Comparison of ENCODE assay signal across 16 mouse cellular contexts in the genomic region with DNA sequence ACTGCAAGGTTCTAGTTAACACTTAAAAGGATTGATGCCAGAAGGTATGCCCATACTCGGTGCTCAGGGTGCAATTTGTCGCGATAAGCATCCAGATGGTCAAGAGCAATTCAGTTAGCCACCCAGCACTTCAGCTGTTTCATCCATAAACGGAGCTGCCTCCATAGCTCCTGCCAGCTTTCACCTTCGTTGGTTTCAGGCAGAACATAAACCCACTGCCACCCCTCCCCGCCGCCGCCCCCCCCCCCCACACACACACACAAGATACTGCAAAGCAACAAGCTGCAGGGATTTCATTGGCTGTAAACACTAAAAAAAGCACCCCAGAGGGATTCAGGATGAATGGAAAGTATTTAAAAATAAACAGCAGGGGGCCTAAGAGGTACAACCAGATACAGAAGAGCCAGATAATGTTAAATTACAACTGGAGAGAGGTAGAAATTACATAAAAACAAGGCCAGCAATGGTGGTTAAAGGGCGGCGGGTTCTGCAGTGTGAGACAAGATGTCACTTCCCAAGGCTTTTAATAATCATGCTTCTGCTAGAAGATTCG.
DNase-seq lines count a peak whose midpoint lies in the region; ATAC-seq and TF ChIP-seq lines count a peak whose summit lies in the region.
"Had no signal": no experiment of that assay in that cellular context is flagged by ENCODE, and none has a peak within 500 bp of the region (broad histone marks: within the 10 kb centered on the region; RNA-seq: fewer than 3 reads in every experiment).

No protein-coding gene starts in this region.

- WGBS in forebrain, embryonic 15.5 days: 16% methylated on average over 11 of the region's 11 CpGs
- 18% methylated on average over 11 of the region's 11 CpGs for WGBS in midbrain, embryonic 16.5 days
- 29% methylated on average over 11 of the region's 11 CpGs for WGBS in lung, adult 2 months

- H3K36me3 ChIP-seq in forebrain, embryonic 15.5 days: no peaks in the 10 kb centered on the region
- H3K36me3 ChIP-seq in midbrain, embryonic 16.5 days (ENCODE audit: control insufficient read depth, insufficient read depth, low read length): no peaks in the 10 kb centered on the region
- H3K36me3 ChIP-seq: heart, embryonic 12.5 days; limb, embryonic 13.5 days; liver, embryonic 15.5 days had no signal

- no peak overlapping the region for H3K4me2 ChIP-seq in forebrain, embryonic 15.5 days (replicated peaks)
- H3K4me2 ChIP-seq in midbrain, embryonic 16.5 days (ENCODE audit: low read length): peak overlapping the region; percentile 0; the same call in 1 of the 2 replicates
- H3K4me2 ChIP-seq: heart, embryonic 12.5 days; limb, embryonic 13.5 days; liver, embryonic 15.5 days had no signal

- H3K9ac ChIP-seq in forebrain, embryonic 15.5 days (replicated peaks): no peak overlapping the region
- H3K9ac ChIP-seq in midbrain, embryonic 16.5 days (ENCODE audit: low read depth, low read length): no peak overlapping the region
- H3K9ac ChIP-seq: heart, embryonic 12.5 days; limb, embryonic 13.5 days; liver, embryonic 15.5 days had no signal

- no peak for TF ChIP-seq POLR2A in brain, embryonic 14.5 days (IDR thresholded peaks at IDR 0.05; ENCODE audit: borderline replicate concordance, extremely low read depth, insufficient read depth, insufficient read length, poor library complexity, severe bottlenecking)
- no peak for TF ChIP-seq POLR2A in lung, adult 2 months (IDR thresholded peaks at IDR 0.05; ENCODE audit: borderline replicate concordance, extremely low read depth, low read depth, low read length)

- no peaks in the 10 kb centered on the region for H3K9me3 ChIP-seq in forebrain, embryonic 15.5 days
- no peaks in the 10 kb centered on the region for H3K9me3 ChIP-seq in midbrain, embryonic 16.5 days (replicated peaks; ENCODE audit: control insufficient read depth, low read length, poor library complexity, severe bottlenecking)
- H3K9me3 ChIP-seq: heart, embryonic 12.5 days; limb, embryonic 13.5 days; liver, embryonic 15.5 days had no signal

- no peaks in the 10 kb centered on the region for H3K27me3 ChIP-seq in forebrain, embryonic 15.5 days
- no peaks in the 10 kb centered on the region for H3K27me3 ChIP-seq in midbrain, embryonic 16.5 days (ENCODE audit: control insufficient read depth, insufficient read depth, low read depth, low read length)

- peak overlapping the region; percentile 65; the same call in 1 of the 2 replicates for H3K27ac ChIP-seq in layer of hippocampus, adult 2 months
- 0 out of 2 replicates have a peak overlapping the region, but pooled peaks have one; percentile 12 for H3K27ac ChIP-seq in forebrain, embryonic 15.5 days (replicated peaks)
- no peak overlapping the region for H3K27ac ChIP-seq in midbrain, embryonic 16.5 days (ENCODE audit: low read length)
- H3K27ac ChIP-seq: limb, embryonic 13.5 days; liver, embryonic 15.5 days had no signal

- DNase-seq in layer of hippocampus, adult 2 months (ENCODE audit: low spot score in 2 of 2): no peak
- no peak for DNase-seq in layer of hippocampus, postnatal 36 days
- DNase-seq in brain, embryonic 14.5 days (ENCODE audit: low read depth): peak; percentile 44
- DNase-seq in spleen, postnatal 36 days (ENCODE audit: low spot score in 2 of 2): no peak
- no peak for DNase-seq in lung, adult 2 months
- DNase-seq: cerebellum, adult 11-12 months; cerebellum, postnatal 36 days; lung, postnatal 10 days; thymus, postnatal 14 days had no signal

- no peak overlapping the region for H3K4me3 ChIP-seq in layer of hippocampus, adult 2 months
- no peak overlapping the region for H3K4me3 ChIP-seq in forebrain, embryonic 15.5 days
- H3K4me3 ChIP-seq in midbrain, embryonic 16.5 days (ENCODE audit: low read depth, low read length): no peak overlapping the region
- no peak overlapping the region for H3K4me3 ChIP-seq in lung, adult 2 months (replicated peaks; ENCODE audit: extremely low read depth, low read depth, low read length)
- H3K4me3 ChIP-seq: erythroblast, embryonic 14.5 days; heart, embryonic 12.5 days; limb, embryonic 13.5 days; liver, embryonic 15.5 days had no signal

- TF ChIP-seq CTCF in layer of hippocampus, adult 2 months (conservative IDR thresholded peaks at IDR 0.05): peak; percentile 55
- no peak for TF ChIP-seq CTCF in brain, embryonic 14.5 days (IDR thresholded peaks at IDR 0.05; ENCODE audit: borderline replicate concordance, extremely low read depth, insufficient read depth, insufficient read length)
- TF ChIP-seq CTCF in lung, adult 2 months (IDR thresholded peaks at IDR 0.05; ENCODE audit: insufficient read depth, low read length): no peak

- ATAC-seq in forebrain, embryonic 15.5 days (replicated peaks): peak; percentile 30; the same call in 1 of the 2 replicates
- 0 out of 2 replicates have a peak, but pooled peaks have one; percentile 20 for ATAC-seq in midbrain, embryonic 16.5 days
- ATAC-seq: intestine, embryonic 16.5 days had no signal

- H3K4me1 ChIP-seq in forebrain, embryonic 15.5 days: peaks cover 16% of the 10 kb centered on the region
- peaks cover 21% of the 10 kb centered on the region for H3K4me1 ChIP-seq in midbrain, embryonic 16.5 days (ENCODE audit: control insufficient read depth, insufficient read depth, low read length)
- no peaks in the 10 kb centered on the region for H3K4me1 ChIP-seq in lung, adult 2 months (ENCODE audit: control insufficient read depth, insufficient read depth, low read length)
- H3K4me1 ChIP-seq: heart, embryonic 12.5 days; limb, embryonic 13.5 days; liver, embryonic 15.5 days had no signal
